Mouse (Mus musculus): ENCODE data around the gene Taf3. TPM values are rescaled to one million over a fixed set of nuclear protein-coding genes. Genes with fewer than 3 reads are reported as not detected.

Taf3 gene
- total and polyA plus RNA-seq, 3 experiments: 3.0 to 8.6 (median 8.2) TPM

- TF ChIP-seq CTCF (IDR thresholded peaks at IDR 0.05) (no peak), POLR2A (IDR thresholded peaks at IDR 0.05; ENCODE audit: insufficient read depth, low read depth, low read length) (no peak), EP300 (IDR thresholded peaks at IDR 0.05; ENCODE audit: insufficient read depth, low read depth, low read length) (no peak)
- DNase-seq: no peak
- Histone ChIP-seq H3K27ac (no peak overlapping the region), H3K4me3 (no peak overlapping the region), H3K4me1 (ENCODE audit: control insufficient read depth, insufficient read depth, low read length) (no peaks in the 10 kb centered on the region), H3K9ac (ENCODE audit: low read depth, low read length) (no peak overlapping the region), H3K79me2 (replicated peaks; ENCODE audit: control insufficient read depth, insufficient read depth, low read length) (no peaks in the 10 kb centered on the region), H3K27me3 (ENCODE audit: control insufficient read depth, insufficient read depth, low read length) (peaks cover 40% of the 10 kb centered on the region), H3K36me3 (ENCODE audit: control insufficient read depth, insufficient read depth, low read length) (no peaks in the 10 kb centered on the region)
- intact Hi-C loops (cut with DNase I): no loop called here
- 50% methylated on average over 3 of the region's 3 CpGs for WGBS
Observed at GRCm38 (mm10) chr2:9886031-9886430, 162.4 kb downstream of the Taf3 start.

GRCm38 (mm10) chr2:9885217-9885770, 163.1 kb downstream of the Taf3 start:
- TF ChIP-seq POLR2A (IDR thresholded peaks at IDR 0.05; ENCODE audit: insufficient read depth, low read depth, low read length): no peak
- TF ChIP-seq EP300 (IDR thresholded peaks at IDR 0.05; ENCODE audit: insufficient read depth, low read depth, low read length): no peak
- no peak for TF ChIP-seq CTCF (IDR thresholded peaks at IDR 0.05)
- DNase-seq: no peak
- H3K27ac ChIP-seq: no peak overlapping the region
- 28% methylated on average over 14 of the region's 14 CpGs for WGBS
- H3K9ac ChIP-seq (ENCODE audit: low read depth, low read length): no peak overlapping the region
- H3K36me3 ChIP-seq (ENCODE audit: control insufficient read depth, insufficient read depth, low read length): no peaks in the 10 kb centered on the region
- no peaks in the 10 kb centered on the region for H3K79me2 ChIP-seq (replicated peaks; ENCODE audit: control insufficient read depth, insufficient read depth, low read length)
- intact Hi-C loops (cut with DNase I): no loop called here
- no peak overlapping the region for H3K4me3 ChIP-seq
- no peaks in the 10 kb centered on the region for H3K4me1 ChIP-seq (ENCODE audit: control insufficient read depth, insufficient read depth, low read length)
- peaks cover 42% of the 10 kb centered on the region for H3K27me3 ChIP-seq (ENCODE audit: control insufficient read depth, insufficient read depth, low read length)

- no peak for DNase-seq
- no peaks in the 10 kb centered on the region for H3K36me3 ChIP-seq (ENCODE audit: control insufficient read depth, insufficient read depth, low read length)
- no peak overlapping the region for H3K9ac ChIP-seq (ENCODE audit: low read depth, low read length)
- no peak overlapping the region for H3K27ac ChIP-seq
- H3K4me1 ChIP-seq (ENCODE audit: control insufficient read depth, insufficient read depth, low read length): no peaks in the 10 kb centered on the region
- TF ChIP-seq CTCF (IDR thresholded peaks at IDR 0.05) (no peak), POLR2A (IDR thresholded peaks at IDR 0.05; ENCODE audit: insufficient read depth, low read depth, low read length) (no peak), EP300 (IDR thresholded peaks at IDR 0.05; ENCODE audit: insufficient read depth, low read depth, low read length) (no peak)
- no peaks in the 10 kb centered on the region for H3K79me2 ChIP-seq (replicated peaks; ENCODE audit: control insufficient read depth, insufficient read depth, low read length)
- WGBS: 21% methylated on average over 15 of the region's 15 CpGs
- intact Hi-C loops (cut with DNase I): loop anchor here (5.0 kb wide), 1 partner anchor 123 kb away; no protein-coding TSS in a partner anchor
- H3K4me3 ChIP-seq: no peak overlapping the region
- H3K27me3 ChIP-seq (ENCODE audit: control insufficient read depth, insufficient read depth, low read length): peaks cover 38% of the 10 kb centered on the region
Observed at GRCm38 (mm10) chr2:9884533-9885216, 163.7 kb downstream of the Taf3 start.

- H3K36me3 ChIP-seq (ENCODE audit: control insufficient read depth, insufficient read depth, low read length): no peaks in the 10 kb centered on the region
- DNase-seq: no peak
- H3K4me3 ChIP-seq: no peak overlapping the region
- intact Hi-C loops (cut with DNase I): loop anchor here (5.0 kb wide), 1 partner anchor 123 kb away; no protein-coding TSS in a partner anchor
- H3K79me2 ChIP-seq (replicated peaks; ENCODE audit: control insufficient read depth, insufficient read depth, low read length): no peaks in the 10 kb centered on the region
- WGBS: 3% methylated on average over 25 of the region's 27 CpGs
- H3K27me3 ChIP-seq (ENCODE audit: control insufficient read depth, insufficient read depth, low read length): peaks cover 33% of the 10 kb centered on the region
- no peak overlapping the region for H3K27ac ChIP-seq
- no peak overlapping the region for H3K9ac ChIP-seq (ENCODE audit: low read depth, low read length)
- H3K4me1 ChIP-seq (ENCODE audit: control insufficient read depth, insufficient read depth, low read length): no peaks in the 10 kb centered on the region
- TF ChIP-seq CTCF (IDR thresholded peaks at IDR 0.05): no peak
- TF ChIP-seq POLR2A (IDR thresholded peaks at IDR 0.05; ENCODE audit: insufficient read depth, low read depth, low read length): no peak
- TF ChIP-seq EP300 (IDR thresholded peaks at IDR 0.05; ENCODE audit: insufficient read depth, low read depth, low read length): no peak
Observed at GRCm38 (mm10) chr2:9883803-9884532, 164.4 kb downstream of the Taf3 start.

GRCm38 (mm10) chr2:9882926-9883802, 165.2 kb downstream of the Taf3 start:
- 4% methylated on average over 43 of the region's 43 CpGs for WGBS

More at GRCm38 (mm10) chr2:9882926-9883802, 165.2 kb downstream of the Taf3 start:
- intact Hi-C loops (cut with DNase I): loop anchor here (5.0 kb wide), 1 partner anchor 124 kb away; no protein-coding TSS in a partner anchor
- no peak for TF ChIP-seq POLR2A (IDR thresholded peaks at IDR 0.05; ENCODE audit: insufficient read depth, low read depth, low read length)
- no peak for TF ChIP-seq EP300 (IDR thresholded peaks at IDR 0.05; ENCODE audit: insufficient read depth, low read depth, low read length)
- no peak for TF ChIP-seq CTCF (IDR thresholded peaks at IDR 0.05)
- Histone ChIP-seq H3K27ac (no peak overlapping the region), H3K79me2 (replicated peaks; ENCODE audit: control insufficient read depth, insufficient read depth, low read length) (no peaks in the 10 kb centered on the region), H3K4me1 (ENCODE audit: control insufficient read depth, insufficient read depth, low read length) (no peaks in the 10 kb centered on the region), H3K36me3 (ENCODE audit: control insufficient read depth, insufficient read depth, low read length) (no peaks in the 10 kb centered on the region), H3K27me3 (ENCODE audit: control insufficient read depth, insufficient read depth, low read length) (peaks cover 31% of the 10 kb centered on the region), H3K9ac (ENCODE audit: low read depth, low read length) (peak overlapping the region; percentile 29; the same call in 1 of the 2 replicates), H3K4me3 (peak overlapping the region; percentile 45)
- DNase-seq: peak in 1 of 2 experiments; percentile 56
